Mouse (Mus musculus): Measurements from ENCODE around the gene Lclat1. TPM values are rescaled to one million over a fixed set of nuclear protein-coding genes. Genes with fewer than 3 reads are reported as not detected.
"Not testable (repeated sequence)": the region's sequence is repeated elsewhere in the genome, so short reads cannot be mapped to it uniquely, and the experiment has no call there.

Lclat1 gene
- polyA plus RNA-seq, 1 experiment from 2014 or later, result 15.4 TPM

GRCm38 (mm10) chr17:73262558-73262957 is 154.8 kb downstream of the Lclat1 start:
- WGBS, result 85% methylated on average over 2 of the region's 2 CpGs
- ATAC-seq (ENCODE audit: insufficient number of reproducible peaks, low FRiP score, low TSS enrichment, low read depth), result no peak

DNA sequence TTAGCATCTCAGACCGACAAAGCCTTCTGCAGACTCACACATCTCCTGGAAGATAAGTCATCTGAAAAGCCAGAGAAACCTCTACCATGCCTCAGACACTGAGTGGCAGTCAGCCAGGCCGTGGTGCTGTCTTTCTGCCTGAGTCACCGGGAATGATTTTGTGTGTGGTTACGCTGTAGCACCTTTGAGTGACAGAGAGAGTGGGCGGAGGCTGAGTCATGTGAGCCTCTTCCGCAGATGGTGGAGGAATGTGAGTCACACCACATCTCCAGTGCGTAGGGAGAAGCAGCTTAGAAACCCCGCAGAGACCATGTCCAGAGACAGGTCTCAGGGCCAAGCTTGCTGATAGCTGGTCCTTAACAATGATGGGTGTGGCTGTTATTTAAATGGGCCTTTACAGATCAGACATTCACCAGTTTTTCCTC is 155.3 kb downstream of the Lclat1 start:
- no peaks in the 10 kb centered on the region for H3K36me3 ChIP-seq
- no peak overlapping the region for H3K9ac ChIP-seq
- no peak overlapping the region for H3K4me2 ChIP-seq (replicated peaks)
- peaks cover 4% of the 10 kb centered on the region; the same call in 1 of the 2 replicates for H3K4me1 ChIP-seq
- no peak overlapping the region for H3K27ac ChIP-seq (replicated peaks)
- H3K4me3 ChIP-seq (replicated peaks), result no peak overlapping the region
- no peaks in the 10 kb centered on the region for H3K27me3 ChIP-seq
- ATAC-seq (ENCODE audit: insufficient number of reproducible peaks, low FRiP score, low TSS enrichment, low read depth), result no peak
- H3K9me3 ChIP-seq (replicated peaks), result no peaks in the 10 kb centered on the region
- 57% methylated on average over 8 of the region's 8 CpGs for WGBS

More at GRCm38 (mm10) chr17:73262558-73262957, 154.8 kb downstream of the Lclat1 start:
- Histone ChIP-seq H3K9ac (no peak overlapping the region), H3K27ac (replicated peaks) (no peak overlapping the region), H3K4me3 (replicated peaks) (no peak overlapping the region), H3K4me2 (replicated peaks) (no peak overlapping the region), H3K9me3 (replicated peaks) (no peaks in the 10 kb centered on the region), H3K4me1 (peaks cover 4% of the 10 kb centered on the region; the same call in 1 of the 2 replicates), H3K36me3 (no peaks in the 10 kb centered on the region), H3K27me3 (no peaks in the 10 kb centered on the region)

- WGBS, result 65% methylated on average over 15 of the region's 15 CpGs
Observed at GRCm38 (mm10) chr17:73270871-73271796, 163.3 kb downstream of the Lclat1 start.

DNA sequence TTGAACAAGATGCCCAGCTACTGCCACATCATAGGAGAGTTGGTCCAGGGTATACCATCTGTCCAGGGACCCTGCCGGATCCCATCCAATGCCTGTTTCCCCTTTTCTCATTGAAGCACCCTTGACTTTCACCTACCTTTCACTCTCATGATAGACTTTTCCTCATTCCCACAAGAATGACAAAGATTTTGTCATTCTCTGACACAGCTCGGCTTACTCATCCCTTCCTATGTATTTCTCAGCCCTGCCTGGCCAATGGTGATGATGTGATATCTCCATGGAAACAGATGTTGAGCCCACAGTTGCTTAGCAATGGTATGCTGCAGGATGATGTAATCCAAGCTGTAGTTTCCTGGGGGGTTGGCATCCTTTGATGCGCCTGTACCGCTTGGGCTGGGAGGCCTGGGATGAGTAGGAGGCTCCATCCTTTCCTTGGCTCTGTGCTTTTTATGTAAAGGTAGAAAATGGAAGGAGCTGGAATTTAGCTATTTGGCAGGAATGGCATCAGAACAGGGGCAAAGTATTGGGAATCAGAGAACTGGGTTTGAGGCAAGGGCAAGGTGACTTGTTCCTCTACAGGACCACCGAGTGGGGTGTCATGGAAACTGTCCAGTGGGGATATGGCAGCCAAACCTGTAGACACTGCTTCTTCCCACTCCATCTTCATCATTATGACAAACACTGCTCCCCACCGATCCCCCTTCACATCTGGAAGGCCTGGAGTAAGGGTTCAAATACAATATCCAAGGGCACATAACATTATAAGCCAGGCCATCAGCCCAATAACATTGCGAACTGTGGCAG is 164.2 kb downstream of the Lclat1 start:
- H3K9ac ChIP-seq, result no peak overlapping the region
- no peak overlapping the region for H3K4me2 ChIP-seq (replicated peaks)
- no peak for ATAC-seq (ENCODE audit: insufficient number of reproducible peaks, low FRiP score, low TSS enrichment, low read depth)
- no peak overlapping the region for H3K4me3 ChIP-seq (replicated peaks)
- H3K27me3 ChIP-seq, result peaks cover 3% of the 10 kb centered on the region; the same call in 1 of the 2 replicates
- no peak overlapping the region for H3K27ac ChIP-seq (replicated peaks)
- no peaks in the 10 kb centered on the region for H3K36me3 ChIP-seq
- H3K9me3 ChIP-seq (replicated peaks), result no peaks in the 10 kb centered on the region
- no peaks in the 10 kb centered on the region for H3K4me1 ChIP-seq
- 79% methylated on average over 7 of the region's 7 CpGs for WGBS

More at GRCm38 (mm10) chr17:73270871-73271796, 163.3 kb downstream of the Lclat1 start:
- Histone ChIP-seq H3K27ac (replicated peaks) (no peak overlapping the region), H3K27me3 (peaks cover 3% of the 10 kb centered on the region; the same call in 1 of the 2 replicates), H3K4me1 (no peaks in the 10 kb centered on the region), H3K4me3 (replicated peaks) (no peak overlapping the region), H3K4me2 (replicated peaks) (no peak overlapping the region), H3K36me3 (no peaks in the 10 kb centered on the region), H3K9me3 (replicated peaks) (no peaks in the 10 kb centered on the region), H3K9ac (no peak overlapping the region)
- no peak for ATAC-seq (ENCODE audit: insufficient number of reproducible peaks, low FRiP score, low TSS enrichment, low read depth)

- peaks cover 3% of the 10 kb centered on the region; the same call in 1 of the 2 replicates for H3K27me3 ChIP-seq
- H3K27ac ChIP-seq (replicated peaks), result no peak overlapping the region
- no peak overlapping the region for H3K4me3 ChIP-seq (replicated peaks)
- H3K9ac ChIP-seq, result no peak overlapping the region
- no peak for ATAC-seq (ENCODE audit: insufficient number of reproducible peaks, low FRiP score, low TSS enrichment, low read depth)
- H3K4me2 ChIP-seq (replicated peaks), result no peak overlapping the region
- H3K36me3 ChIP-seq, result no peaks in the 10 kb centered on the region
- H3K4me1 ChIP-seq, result no peaks in the 10 kb centered on the region
- 76% methylated on average over 7 of the region's 7 CpGs for WGBS
- no peaks in the 10 kb centered on the region for H3K9me3 ChIP-seq (replicated peaks)
Observed at GRCm38 (mm10) chr17:73273809-73274208, 166.0 kb downstream of the Lclat1 start.

DNA sequence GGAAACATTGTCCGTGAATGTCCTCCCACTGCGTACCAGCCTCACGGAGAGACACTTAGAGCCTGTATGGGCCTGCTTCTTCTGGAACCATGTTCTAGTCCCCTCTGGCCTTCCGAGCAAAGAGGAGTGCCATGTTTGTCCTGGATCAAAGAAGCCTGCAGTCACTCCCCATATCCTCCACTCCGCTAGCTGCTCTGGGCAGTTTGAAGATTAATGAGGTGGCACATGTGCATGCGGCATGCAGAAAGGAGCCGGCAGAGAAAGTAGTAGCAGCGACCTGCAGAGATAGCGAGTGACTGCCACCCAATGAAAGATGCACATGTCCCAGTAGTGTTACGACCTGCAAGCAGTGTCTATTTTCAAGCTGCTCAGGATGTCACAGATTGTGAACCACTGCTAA is 167.3 kb downstream of the Lclat1 start:
- ATAC-seq (ENCODE audit: insufficient number of reproducible peaks, low FRiP score, low TSS enrichment, low read depth), result no peak
- no peak overlapping the region for H3K4me2 ChIP-seq (replicated peaks)
- 85% methylated on average over 10 of the region's 10 CpGs for WGBS

GRCm38 (mm10) chr17:73277770-73278169 is 170.0 kb downstream of the Lclat1 start:
- Histone ChIP-seq H3K4me3 (replicated peaks) (no peak overlapping the region), H3K9ac (no peak overlapping the region), H3K36me3 (no peaks in the 10 kb centered on the region), H3K4me1 (0 out of 2 replicates have a peak, but pooled peaks cover 3% of the 10 kb centered on the region), H3K4me2 (replicated peaks) (no peak overlapping the region), H3K9me3 (replicated peaks) (no peaks in the 10 kb centered on the region), H3K27ac (replicated peaks) (no peak overlapping the region), H3K27me3 (no peaks in the 10 kb centered on the region)
- WGBS, result 87% methylated on average over 4 of the region's 4 CpGs
- no peak for ATAC-seq (ENCODE audit: insufficient number of reproducible peaks, low FRiP score, low TSS enrichment, low read depth)

More for the DNA sequence above, 167.3 kb downstream of the Lclat1 start:
- no peak overlapping the region for H3K27ac ChIP-seq (replicated peaks)
- peaks cover 3% of the 10 kb centered on the region; the same call in 1 of the 2 replicates for H3K27me3 ChIP-seq
- H3K36me3 ChIP-seq, result no peaks in the 10 kb centered on the region
- H3K4me1 ChIP-seq, result no peaks in the 10 kb centered on the region
- H3K9me3 ChIP-seq (replicated peaks), result no peaks in the 10 kb centered on the region
- H3K4me3 ChIP-seq (replicated peaks), result no peak overlapping the region
- no peak overlapping the region for H3K9ac ChIP-seq

GRCm38 (mm10) chr17:73282702-73283101 is 174.9 kb downstream of the Lclat1 start:
- H3K4me1 ChIP-seq; H3K9me3 ChIP-seq (replicated peaks); H3K27ac ChIP-seq (replicated peaks); H3K27me3 ChIP-seq; H3K9ac ChIP-seq; ATAC-seq (ENCODE audit: insufficient number of reproducible peaks, low FRiP score, low TSS enrichment, low read depth); H3K36me3 ChIP-seq; H3K4me2 ChIP-seq (replicated peaks); H3K4me3 ChIP-seq (replicated peaks): not testable (repeated sequence)
- WGBS, result 49% methylated on average over 6 of the region's 6 CpGs

- no peaks in the 10 kb centered on the region for H3K27me3 ChIP-seq
- no peak overlapping the region; the same call in 1 of the 2 replicates for H3K27ac ChIP-seq (replicated peaks)
- H3K4me1 ChIP-seq, result 0 out of 2 replicates have a peak, but pooled peaks cover 7% of the 10 kb centered on the region
- no peak for ATAC-seq (ENCODE audit: insufficient number of reproducible peaks, low FRiP score, low TSS enrichment, low read depth)
- H3K9me3 ChIP-seq (replicated peaks), result no peaks in the 10 kb centered on the region
- H3K4me3 ChIP-seq (replicated peaks), result no peak overlapping the region
- H3K36me3 ChIP-seq, result no peaks in the 10 kb centered on the region
- WGBS, result 25% methylated on average over 2 of the region's 2 CpGs
- no peak overlapping the region for H3K9ac ChIP-seq
- no peak overlapping the region for H3K4me2 ChIP-seq (replicated peaks)
Observed at GRCm38 (mm10) chr17:73284301-73284700, 176.5 kb downstream of the Lclat1 start.
